Comparison of ENCODE assay signal across 10 mouse cellular contexts in genomic region chr2:9896097-9896770, GRCm38 (mm10). TPM values are rescaled to one million over a fixed set of nuclear protein-coding genes. Genes with fewer than 3 reads are reported as not detected.
DNase-seq lines count a peak whose midpoint lies in the region; ATAC-seq and TF ChIP-seq lines count a peak whose summit lies in the region.
"Had no signal": no experiment of that assay in that cellular context is flagged by ENCODE, and none has a peak within 500 bp of the region (broad histone marks: within the 10 kb centered on the region; RNA-seq: fewer than 3 reads in every experiment).

No protein-coding gene starts in this region.

- H3K27me3 ChIP-seq in heart, embryonic 16.5 days (ENCODE audit: control insufficient read depth, insufficient read depth, low read length), result peaks cover 77% of the 10 kb centered on the region
- H3K27me3 ChIP-seq in hindbrain, embryonic 15.5 days, result peaks cover 80% of the 10 kb centered on the region
- H3K27me3 ChIP-seq in midbrain, postnatal 0 days (ENCODE audit: insufficient read depth, low read length), result peaks cover 56% of the 10 kb centered on the region
- H3K27me3 ChIP-seq in cerebellum, adult 2 months (ENCODE audit: control insufficient read depth, insufficient read depth, low read length), result peaks cover 8% of the 10 kb centered on the region; the same call in 1 of the 2 replicates

- peak overlapping the region; percentile 11; the same call in 1 of the 2 replicates for H3K4me3 ChIP-seq in heart, embryonic 16.5 days (ENCODE audit: low read length)
- H3K4me3 ChIP-seq in hindbrain, embryonic 15.5 days, result peak overlapping the region; percentile 6; the same call in 1 of the 2 replicates
- H3K4me3 ChIP-seq in midbrain, postnatal 0 days (ENCODE audit: low read depth, low read length), result peak overlapping the region; percentile 13; the same call in 1 of the 2 replicates
- H3K4me3 ChIP-seq in cerebellum, adult 2 months (replicated peaks; ENCODE audit: insufficient read depth, low read depth, low read length), result no peak overlapping the region
- no peak overlapping the region for H3K4me3 ChIP-seq in layer of hippocampus, adult 2 months
- H3K4me3 ChIP-seq: left cerebral cortex, adult 2 months had no signal

- no peak for DNase-seq in heart, adult 11 months
- DNase-seq in embryo, embryonic 10 days (ENCODE audit: low spot score), result peak; percentile 68
- DNase-seq in midbrain, postnatal 0 days (ENCODE audit: low spot score), result no peak
- no peak for DNase-seq in cerebellum, adult 2 months
- no peak for DNase-seq in left cerebral cortex, postnatal 10 days (ENCODE audit: extremely low spot score in 1 of 2, low spot score in 2 of 2)
- DNase-seq in layer of hippocampus, adult 2 months (ENCODE audit: low spot score in 2 of 2), result no peak
- DNase-seq: right cerebral cortex, adult 18-20 months had no signal

- TF ChIP-seq CTCF in midbrain, postnatal 0 days (IDR thresholded peaks at IDR 0.05), result no peak
- no peak for TF ChIP-seq CTCF in cerebellum, adult 2 months (IDR thresholded peaks at IDR 0.05; ENCODE audit: borderline replicate concordance, insufficient read depth, low read depth, low read length)
- no peak for TF ChIP-seq CTCF in layer of hippocampus, adult 2 months (conservative IDR thresholded peaks at IDR 0.05)

- intact Hi-C loops in left cerebral cortex, postnatal 10 days (cut with DNase I), result no loop called here

- H3K9me3 ChIP-seq in heart, embryonic 16.5 days (replicated peaks; ENCODE audit: control insufficient read depth, low read length), result no peaks in the 10 kb centered on the region
- no peaks in the 10 kb centered on the region for H3K9me3 ChIP-seq in hindbrain, embryonic 15.5 days
- H3K9me3 ChIP-seq in midbrain, postnatal 0 days (ENCODE audit: low read length), result no peaks in the 10 kb centered on the region

- H3K36me3 ChIP-seq in heart, embryonic 16.5 days (ENCODE audit: control insufficient read depth, insufficient read depth), result no peaks in the 10 kb centered on the region
- no peaks in the 10 kb centered on the region for H3K36me3 ChIP-seq in hindbrain, embryonic 15.5 days
- H3K36me3 ChIP-seq in midbrain, postnatal 0 days (ENCODE audit: insufficient read depth, low read length), result no peaks in the 10 kb centered on the region

- H3K27ac ChIP-seq in heart, embryonic 16.5 days (ENCODE audit: low read length), result no peak overlapping the region
- H3K27ac ChIP-seq in hindbrain, embryonic 15.5 days (replicated peaks), result no peak overlapping the region
- no peak overlapping the region for H3K27ac ChIP-seq in midbrain, postnatal 0 days (ENCODE audit: low read depth, low read length)
- no peak overlapping the region for H3K27ac ChIP-seq in cerebellum, adult 2 months (ENCODE audit: insufficient read depth, low read length)
- H3K27ac ChIP-seq in layer of hippocampus, adult 2 months, result no peak overlapping the region
- H3K27ac ChIP-seq: left cerebral cortex, adult 2 months had no signal

- 3% methylated on average over 22 of the region's 22 CpGs for WGBS in heart, embryonic 16.5 days
- under 1% methylated on average over 22 of the region's 22 CpGs for WGBS in hindbrain, embryonic 15.5 days
- WGBS in midbrain, postnatal 0 days, result 3% methylated on average over 22 of the region's 22 CpGs
- WGBS in cerebellum, adult 2 months, result 3% methylated on average over 22 of the region's 22 CpGs

- ATAC-seq in heart, embryonic 16.5 days (replicated peaks; ENCODE audit: extremely low read depth, insufficient read depth, low FRiP score), result no peak
- ATAC-seq in hindbrain, embryonic 15.5 days (ENCODE audit: low FRiP score, low read depth), result no peak
- ATAC-seq in midbrain, postnatal 0 days (ENCODE audit: low FRiP score), result 0 out of 2 replicates have a peak, but pooled peaks have one; percentile 27

- no peak for TF ChIP-seq POLR2A in cerebellum, adult 2 months (IDR thresholded peaks at IDR 0.05; ENCODE audit: borderline replicate concordance, insufficient read depth, low read length)

- peaks cover 3% of the 10 kb centered on the region; the same call in 1 of the 2 replicates for H3K4me1 ChIP-seq in heart, embryonic 16.5 days (ENCODE audit: control insufficient read depth, insufficient read depth, low read length)
- H3K4me1 ChIP-seq in hindbrain, embryonic 15.5 days (replicated peaks), result peaks cover 10% of the 10 kb centered on the region; the same call in 1 of the 2 replicates
- H3K4me1 ChIP-seq in midbrain, postnatal 0 days (ENCODE audit: insufficient read depth, low read length), result 0 out of 2 replicates have a peak, but pooled peaks cover 3% of the 10 kb centered on the region
- no peaks in the 10 kb centered on the region; the same call in 1 of the 2 replicates for H3K4me1 ChIP-seq in cerebellum, adult 2 months (ENCODE audit: control insufficient read depth, insufficient read depth, low read length)

- H3K9ac ChIP-seq in heart, embryonic 16.5 days (ENCODE audit: low read length), result no peak overlapping the region
- H3K9ac ChIP-seq in hindbrain, embryonic 15.5 days, result no peak overlapping the region
- H3K9ac ChIP-seq in midbrain, postnatal 0 days (replicated peaks; ENCODE audit: low read length, poor library complexity, severe bottlenecking), result no peak overlapping the region

- H3K4me2 ChIP-seq in heart, embryonic 16.5 days (ENCODE audit: low read depth, low read length), result peak overlapping the region; percentile 3; the same call in 1 of the 2 replicates
- peak overlapping the region; percentile 20 for H3K4me2 ChIP-seq in hindbrain, embryonic 15.5 days
- peak overlapping the region; percentile 41 for H3K4me2 ChIP-seq in midbrain, postnatal 0 days (ENCODE audit: low read depth, low read length, poor library complexity, severe bottlenecking)

RNA-seq across cellular contexts. Expression of gene Gata3, which starts 6.4 kb away (rescaled TPM):
- polyA plus RNA-seq in heart, embryonic 16.5 days (2015; fragmentation: Nextera tagmentation; extraction: Ambion mirVana), result 5.4 and 11.9 TPM in 2 replicates
- 28.8 and 32.3 TPM in 2 replicates for polyA plus RNA-seq in hindbrain, embryonic 15.5 days (2015; fragmentation: Nextera tagmentation; extraction: Ambion mirVana)
- total RNA-seq in midbrain, postnatal 0 days (2014; rRNA removed), result 13.3 and 14.5 TPM in 2 replicates
- polyA plus RNA-seq in midbrain, postnatal 0 days (2015; fragmentation: Nextera tagmentation; extraction: Ambion mirVana), result 88.9 and 94.6 TPM in 2 replicates
- polyA plus RNA-seq in cerebellum, adult 2 months (2012; rRNA removed), result 1.2 and 1.3 TPM in 2 replicates
- under 1 TPM; 0.11 to 0.49 TPM for total RNA-seq in left cerebral cortex, postnatal 10 days (2021)
- total RNA-seq in layer of hippocampus, adult 2 months (2021), result not detected
- total RNA-seq: left cerebral cortex, adult 2 months had no signal

RNA-seq across cellular contexts. Expression of gene 9230102O04Rik, which starts 6.9 kb away (rescaled TPM):
- polyA plus RNA-seq in heart, embryonic 16.5 days (2015; fragmentation: Nextera tagmentation; extraction: Ambion mirVana), result not detected in 2 replicates
- polyA plus RNA-seq in hindbrain, embryonic 15.5 days (2015; fragmentation: Nextera tagmentation; extraction: Ambion mirVana), result 0.69 and 1.2 TPM in 2 replicates
- 0.77 TPM in 1 of 2 replicates, not detected in the other for total RNA-seq in midbrain, postnatal 0 days (2014; rRNA removed)
- polyA plus RNA-seq in midbrain, postnatal 0 days (2015; fragmentation: Nextera tagmentation; extraction: Ambion mirVana), result 2.2 and 3.6 TPM in 2 replicates
- polyA plus RNA-seq in cerebellum, adult 2 months (2012; rRNA removed), result not detected in 2 replicates
- total RNA-seq in left cerebral cortex, postnatal 10 days (2021), result not detected
- not detected for total RNA-seq in layer of hippocampus, adult 2 months (2021)
- total RNA-seq: left cerebral cortex, adult 2 months had no signal

RNA-seq across cellular contexts. Expression of gene 4930412O13Rik, which starts 15.2 kb away (rescaled TPM):
- not detected in 2 replicates for polyA plus RNA-seq in heart, embryonic 16.5 days (2015; fragmentation: Nextera tagmentation; extraction: Ambion mirVana)
- 0.45 and 0.48 TPM in 2 replicates for polyA plus RNA-seq in hindbrain, embryonic 15.5 days (2015; fragmentation: Nextera tagmentation; extraction: Ambion mirVana)
- total RNA-seq in midbrain, postnatal 0 days (2014; rRNA removed), result 0.11 and 0.66 TPM in 2 replicates
- polyA plus RNA-seq in midbrain, postnatal 0 days (2015; fragmentation: Nextera tagmentation; extraction: Ambion mirVana), result 2.0 TPM in 2 replicates
- polyA plus RNA-seq in cerebellum, adult 2 months (2012; rRNA removed), result 0.30 TPM in 1 of 2 replicates, not detected in the other
- not detected for total RNA-seq in left cerebral cortex, postnatal 10 days (2021)
- total RNA-seq in layer of hippocampus, adult 2 months (2021), result not detected
- total RNA-seq: left cerebral cortex, adult 2 months had no signal

Comparison
In these comparisons a context has a peak if more than half of its experiments do, and no peak if none do; other contexts are left out.
1. H3K4me3 ChIP-seq: peak in heart, embryonic 16.5 days (single experiment), hindbrain, embryonic 15.5 days (single experiment) and midbrain, postnatal 0 days (single experiment); none in cerebellum, adult 2 months (single experiment) and layer of hippocampus, adult 2 months (single experiment).
2. Peak in every context shown above with its lines, with median percentiles within 50 percentile points of each other: H3K4me2 ChIP-seq.